Mouse (Mus musculus): ENCODE data around the gene Larp4b.

The Larp4b gene

DNA sequence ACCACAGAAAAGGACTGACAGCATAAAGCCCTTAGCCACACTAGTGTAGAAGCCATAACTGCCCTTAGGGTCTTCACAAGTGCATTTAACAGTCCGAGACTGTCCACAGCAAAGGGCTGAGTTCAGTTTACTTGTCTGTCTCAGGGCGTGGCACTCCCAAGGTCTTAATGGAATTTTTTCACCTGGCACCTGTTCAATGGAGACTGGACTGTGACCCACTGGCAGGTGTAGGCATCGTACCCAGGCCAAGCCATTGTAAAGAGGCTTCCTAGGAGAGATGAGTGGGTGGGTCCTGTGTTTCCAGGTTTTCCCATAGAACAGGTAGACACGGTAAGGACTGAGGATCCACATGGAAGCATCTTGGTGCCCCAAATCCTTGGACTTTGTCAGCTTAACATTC, 84.6 kb downstream of the Larp4b start:
- DNase-seq (ENCODE audit: low read depth in 2 of 2, low spot score in 2 of 2): no peak

DNA sequence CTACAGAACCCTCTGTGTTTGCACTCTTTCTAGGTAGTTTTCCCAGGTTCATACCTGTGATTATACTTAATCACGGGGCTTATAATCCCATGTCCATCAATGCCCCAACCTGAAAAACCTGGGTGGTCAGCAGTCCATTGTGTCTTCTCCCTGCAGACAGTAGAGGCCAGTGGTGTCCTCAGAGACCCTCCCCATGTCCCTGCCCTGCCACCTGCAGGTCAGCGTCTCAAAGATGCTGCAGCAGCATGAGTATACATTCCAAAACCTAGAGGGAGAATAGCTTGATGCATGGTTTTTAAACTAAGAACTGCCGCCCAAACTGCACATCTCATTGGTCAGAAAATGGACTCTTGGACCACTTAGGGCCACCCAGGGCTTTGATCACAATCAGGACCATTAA, 85.0 kb downstream of the Larp4b start:
- DNase-seq (ENCODE audit: low read depth in 2 of 2, low spot score in 2 of 2): no peak

GRCm38 (mm10) chr13:9180221-9180620, 86.5 kb downstream of the Larp4b start:
- DNase-seq (ENCODE audit: low read depth in 2 of 2, low spot score in 2 of 2): peak; percentile 4 to 9

GRCm38 (mm10) chr13:9181106-9181505, 87.4 kb downstream of the Larp4b start:
- no peak for DNase-seq (ENCODE audit: low read depth in 2 of 2, low spot score in 2 of 2)

DNA sequence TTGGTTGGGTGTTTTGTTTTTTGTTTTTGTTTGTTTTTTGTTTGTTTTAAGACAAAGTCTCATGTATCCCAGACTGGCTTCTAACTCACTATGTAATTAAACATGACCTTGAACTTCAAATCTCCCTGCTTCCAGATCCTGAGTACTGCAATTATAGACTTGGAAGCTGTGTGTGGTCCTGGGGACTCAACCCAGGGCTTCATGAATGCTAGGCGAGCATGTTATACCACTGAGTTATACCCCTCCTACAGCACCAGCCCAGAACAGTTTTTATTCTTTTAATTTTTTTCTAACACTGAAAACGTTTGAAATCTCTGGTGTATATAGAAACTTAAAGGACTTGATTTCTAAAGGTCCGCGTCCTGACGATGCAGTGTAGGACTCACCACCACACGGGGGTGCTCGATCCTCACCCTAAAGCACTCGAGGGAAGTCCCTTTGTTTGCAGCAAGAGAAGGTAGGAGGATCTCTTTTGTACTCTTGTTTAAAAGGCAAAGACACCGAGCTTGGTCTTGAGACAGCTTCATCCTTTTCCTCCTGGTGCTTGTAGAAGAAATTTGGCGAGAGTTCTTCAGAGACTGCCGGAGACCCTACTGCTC, 88.1 kb downstream of the Larp4b start:
- DNase-seq (ENCODE audit: low read depth in 2 of 2, low spot score in 2 of 2): peak; percentile 52 to 64

DNA sequence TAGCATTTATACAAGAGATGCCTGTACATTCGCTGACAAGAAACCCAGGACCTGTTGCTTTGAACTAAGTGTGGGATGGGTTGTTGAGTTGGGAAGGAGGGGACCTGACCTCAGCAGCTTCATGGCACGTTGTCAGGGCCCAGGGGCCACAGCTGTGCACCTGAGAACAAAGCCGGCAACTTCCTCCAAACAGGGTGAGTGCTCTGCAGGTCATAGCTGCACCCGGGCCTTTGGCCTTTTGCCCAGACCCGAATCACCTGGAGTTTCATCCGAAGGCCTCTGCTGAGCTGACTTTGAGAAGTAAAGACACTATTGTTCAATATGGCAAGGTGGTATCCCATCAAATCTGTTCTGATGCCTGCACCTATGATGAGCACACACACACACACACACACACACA, 90.6 kb downstream of the Larp4b start:
- no peak for DNase-seq (ENCODE audit: low read depth in 2 of 2, low spot score in 2 of 2)

GRCm38 (mm10) chr13:9184716-9185115, 91.0 kb downstream of the Larp4b start:
- no peak for DNase-seq (ENCODE audit: low read depth in 2 of 2, low spot score in 2 of 2)

GRCm38 (mm10) chr13:9187156-9187555, 93.5 kb downstream of the Larp4b start:
- DNase-seq (ENCODE audit: low read depth in 2 of 2, low spot score in 2 of 2): no peak

GRCm38 (mm10) chr13:9187566-9188530, 94.2 kb downstream of the Larp4b start:
- no peak for DNase-seq (ENCODE audit: low read depth in 2 of 2, low spot score in 2 of 2)

GRCm38 (mm10) chr13:9189481-9189880, 95.8 kb downstream of the Larp4b start:
- no peak for DNase-seq (ENCODE audit: low read depth in 2 of 2, low spot score in 2 of 2)

DNA sequence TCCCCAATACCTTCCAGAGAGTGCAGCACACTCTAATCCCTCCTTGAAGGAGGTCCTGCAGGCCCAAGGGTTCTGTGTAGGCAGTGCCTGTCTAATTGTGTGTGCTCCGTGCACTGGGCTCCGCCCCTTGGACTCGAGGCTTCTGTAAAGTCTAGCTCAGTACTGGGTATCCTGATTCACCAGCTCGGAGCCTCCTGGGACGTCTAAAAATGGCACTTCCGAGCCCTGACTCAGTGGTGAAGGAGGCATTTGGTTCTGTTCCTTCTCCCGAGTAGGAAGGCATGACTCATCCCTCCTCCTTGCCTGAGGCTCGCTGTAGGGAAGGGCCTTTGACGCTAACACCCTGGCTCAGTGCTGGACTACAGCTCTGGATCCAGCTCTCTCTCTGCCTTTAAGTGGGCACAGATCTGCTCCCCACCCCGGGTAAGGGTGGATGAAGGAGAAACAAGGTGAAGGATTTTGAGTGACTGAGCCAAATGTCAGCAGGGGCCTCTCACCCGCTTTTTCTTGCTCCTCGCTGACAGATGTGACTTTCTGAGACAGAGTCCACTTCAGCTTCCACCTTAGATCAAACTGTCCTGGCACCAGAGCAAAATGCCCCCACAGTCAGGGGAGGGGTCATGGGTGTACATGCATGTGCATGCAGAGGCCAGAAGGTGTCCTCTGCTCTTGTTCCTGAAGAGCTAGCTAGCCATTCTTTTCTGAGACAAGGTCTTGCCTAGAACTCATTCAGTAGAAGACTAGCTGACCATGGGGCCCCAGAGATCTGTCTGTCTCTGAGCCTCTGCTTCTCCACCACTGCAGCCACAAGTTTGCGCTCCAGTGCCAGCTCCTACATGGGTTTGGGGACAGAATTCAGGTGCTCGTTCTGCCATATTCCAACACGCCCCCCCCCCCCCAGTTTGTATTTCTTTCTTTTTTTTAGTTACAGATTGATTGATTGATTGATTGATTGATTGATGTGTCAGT, 97.8 kb downstream of the Larp4b start:
- DNase-seq (ENCODE audit: low read depth in 2 of 2, low spot score in 2 of 2): no peak

DNA sequence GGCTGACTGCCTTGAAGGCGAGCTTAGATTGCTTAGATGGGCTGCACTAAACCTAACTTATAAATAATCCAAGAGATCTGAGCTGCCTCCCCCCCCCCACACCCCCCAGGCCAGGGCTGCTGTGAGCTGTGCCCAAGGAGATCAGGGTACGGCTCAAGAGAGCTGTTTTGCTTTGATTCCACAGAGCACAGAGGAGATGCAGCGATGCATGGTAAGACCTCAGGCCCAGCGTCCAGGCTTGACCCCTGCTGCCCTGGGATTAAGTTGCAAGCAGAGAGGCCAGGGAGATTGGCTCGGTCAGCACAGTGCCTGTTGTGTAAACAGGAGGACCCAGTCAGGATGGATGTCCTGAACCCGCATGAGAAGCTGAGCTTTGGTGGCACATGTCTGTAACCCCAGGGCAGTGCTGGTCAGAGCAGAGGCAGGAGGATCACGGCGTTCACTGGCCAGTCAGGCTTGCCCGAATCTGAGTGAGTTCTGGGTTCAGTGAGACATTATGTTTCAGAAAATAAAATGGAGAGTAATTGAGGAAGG, 99.2 kb downstream of the Larp4b start:
- DNase-seq (ENCODE audit: low read depth in 2 of 2, low spot score in 2 of 2): no peak

GRCm38 (mm10) chr13:9194656-9195055, 101.0 kb downstream of the Larp4b start:
- no peak for DNase-seq (ENCODE audit: low read depth in 2 of 2, low spot score in 2 of 2)

DNA sequence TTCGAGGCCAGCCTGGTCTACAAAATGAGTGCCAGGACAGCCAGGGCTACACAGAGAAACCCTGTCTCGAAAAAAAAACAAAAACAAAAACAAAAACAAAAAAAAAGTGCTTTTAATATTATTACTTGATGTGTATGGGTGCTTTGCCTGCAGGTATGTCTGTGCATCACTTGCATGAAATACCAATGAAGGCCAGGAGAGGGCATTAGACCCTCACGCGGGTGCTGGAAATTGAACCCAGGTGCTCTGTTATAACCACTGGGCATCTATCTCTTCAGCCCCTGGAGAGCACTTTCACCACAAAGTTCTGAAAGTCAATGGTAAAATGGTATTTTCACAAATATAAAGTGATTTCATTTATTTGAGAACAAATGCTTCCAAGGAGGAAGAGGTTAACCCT, 101.9 kb downstream of the Larp4b start:
- no peak for DNase-seq (ENCODE audit: low read depth in 2 of 2, low spot score in 2 of 2)

GRCm38 (mm10) chr13:9198106-9198505, 104.4 kb downstream of the Larp4b start:
- DNase-seq (ENCODE audit: low read depth in 2 of 2, low spot score in 2 of 2): no peak

DNA sequence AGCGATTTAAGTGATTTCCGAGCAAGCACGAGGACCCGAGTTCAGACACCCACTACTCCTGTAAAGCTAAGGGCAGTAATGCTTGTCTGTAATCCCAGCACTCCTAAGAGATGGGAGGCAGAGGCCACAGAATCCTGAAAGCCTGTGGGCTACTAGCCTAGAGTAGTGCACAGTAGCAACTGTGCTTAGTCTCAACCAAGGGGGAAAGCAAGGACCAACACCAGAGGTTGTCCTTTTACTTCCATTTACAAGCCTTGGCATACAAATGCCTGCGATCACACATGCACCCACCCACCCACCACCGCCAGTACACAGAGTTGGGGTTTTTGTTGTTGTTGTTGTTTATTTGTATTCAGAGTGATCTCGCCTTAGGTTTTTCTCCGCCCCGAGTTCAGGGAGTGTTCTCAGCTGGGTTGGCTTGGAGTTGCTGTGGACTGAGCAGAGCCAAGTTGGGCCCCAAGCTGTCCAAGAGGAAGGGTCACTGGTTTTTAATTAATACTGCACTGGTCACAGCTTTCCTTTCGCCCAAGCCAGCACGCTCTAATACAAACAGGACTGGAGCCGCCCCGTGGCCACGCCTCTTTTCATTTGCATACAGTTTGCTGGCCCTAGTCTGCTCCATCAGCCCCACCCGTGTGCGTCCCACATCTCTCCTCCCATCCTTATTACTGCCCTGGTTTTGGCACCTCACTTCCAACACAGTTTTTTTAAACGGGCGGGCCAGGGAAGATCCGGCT, 105.2 kb downstream of the Larp4b start:
- no peak for DNase-seq (ENCODE audit: low read depth in 2 of 2, low spot score in 2 of 2)

- no peak for DNase-seq (ENCODE audit: low read depth in 2 of 2, low spot score in 2 of 2)
Measured at GRCm38 (mm10) chr13:9199465-9199844, 105.8 kb downstream of the Larp4b start.

DNA sequence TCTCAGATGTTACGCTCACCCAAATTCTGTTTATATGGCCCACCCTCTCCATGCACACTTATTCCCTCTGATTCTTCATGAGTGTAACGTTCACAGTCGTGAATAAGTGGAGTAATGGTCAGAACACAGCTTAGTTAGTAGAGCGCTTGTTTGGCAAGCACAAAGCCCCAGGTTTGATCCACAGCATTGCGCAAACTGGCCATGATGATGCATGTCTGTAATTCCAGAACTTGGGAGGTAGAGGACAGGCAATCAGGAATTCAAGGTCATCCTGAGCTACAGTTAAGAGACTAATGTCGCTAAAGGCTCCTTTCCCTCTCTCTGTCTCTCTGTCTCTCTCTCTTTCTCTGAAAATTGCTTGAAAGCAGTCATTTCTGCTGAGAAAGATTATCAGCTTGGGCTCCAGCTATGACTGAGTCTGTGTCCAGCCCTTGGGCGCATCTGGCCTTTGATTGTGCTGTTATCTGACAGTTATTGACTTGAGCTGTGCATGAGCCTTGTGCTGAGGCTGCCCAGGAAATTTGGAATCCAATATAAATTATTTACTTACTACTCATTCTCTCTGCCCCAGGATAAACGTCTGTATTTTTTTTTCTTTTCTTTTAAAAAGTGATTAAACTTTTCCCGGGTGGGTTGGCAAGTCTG, 129.2 kb downstream of the Larp4b start:
- no peak for DNase-seq (ENCODE audit: low read depth in 2 of 2, low spot score in 2 of 2)
